Mouse (Mus musculus) liver, embryonic 14.5 days (tissue): Measurements from ENCODE around the gene Depdc7. TPM values are rescaled to one million over a fixed set of nuclear protein-coding genes. Genes with fewer than 3 reads are reported as not detected.

Source experiments
- ATAC-seq: fragments of 200-750 bp; cut with Nextera tagmentation; 2 replicates; pipeline ENCODE4 v1.8.0; 2017; ENCODE audit warnings: moderate number of reproducible peaks, mild to moderate bottlenecking, moderate library complexity; ENCODE audit not compliant: insufficient read depth
- DNase-seq, 3 experiments: peaks; one replicate each; pipeline ENCODE4 v3.0.0-alpha.2; 2012 to 2013; ENCODE audit warnings: low read depth in 3 of 3, low spot score in 3 of 3
- H3K27ac ChIP-seq: fragments of 300-500 bp; sonication (generic); 2 replicates; pipeline ENCODE4 v1.5.1; 2014; ENCODE audit warnings: moderate library complexity, mild to moderate bottlenecking, control low read depth, inconsistent platforms
- H3K27me3 ChIP-seq: fragments of 300-500 bp; sonication (generic); 2 replicates; pipeline ENCODE4 v1.6.1; 2014; ENCODE audit warnings: mild to moderate bottlenecking, low read length, moderate library complexity; ENCODE audit not compliant: control insufficient read depth, insufficient read depth
- H3K36me3 ChIP-seq: fragments of 300-500 bp; sonication (generic); replicated peaks from 2 replicates; pipeline ENCODE4 v1.6.1; 2014; ENCODE audit warnings: low read depth; ENCODE audit not compliant: control insufficient read depth, insufficient read depth
- H3K4me1 ChIP-seq, 2 experiments: fragments of 200-500 bp in 1 of 2; fragments of 300-500 bp in 1 of 2; sonication (generic) in 1 of 2; replicated peaks; 2 replicates each; pipeline ENCODE4 v1.6.1; 2012 to 2014; ENCODE audit warnings: antibody characterized with exemption in 1 of 2, inconsistent platforms in 1 of 2, low read length in 1 of 2; ENCODE audit not compliant: control insufficient read depth in 2 of 2, insufficient read depth in 2 of 2
- H3K4me2 ChIP-seq: fragments of 300-500 bp; sonication (generic); 2 replicates; pipeline ENCODE4 v1.6.1; 2014; ENCODE audit warnings: low read depth, mild to moderate bottlenecking, control low read depth, moderate library complexity
- H3K4me3 ChIP-seq, 2 experiments: fragments of 200-500 bp in 1 of 2; fragments of 300-500 bp in 1 of 2; sonication (generic) in 1 of 2; 2 replicates each; pipeline ENCODE4 v1.5.1; 2012 to 2014; ENCODE audit warnings: low read depth in 2 of 2, low read length in 2 of 2, mild to moderate bottlenecking in 2 of 2, control low read depth in 1 of 2, inconsistent platforms in 1 of 2, moderate library complexity in 1 of 2; ENCODE audit not compliant: insufficient read depth in 1 of 2
- H3K9ac ChIP-seq: fragments of 300-500 bp; sonication (generic); replicated peaks from 2 replicates; pipeline ENCODE4 v1.6.1; 2014; ENCODE audit warnings: mild to moderate bottlenecking, control low read depth, moderate library complexity
- H3K9me3 ChIP-seq: fragments of 300-500 bp; sonication (generic); 2 replicates; pipeline ENCODE4 v1.6.1; 2016; ENCODE audit warnings: low read length, mixed read lengths; ENCODE audit not compliant: control insufficient read depth
- CTCF ChIP-seq: IDR thresholded peaks from 2 replicates; pipeline ENCODE4 v1.5.1; 2016; ENCODE audit warnings: antibody characterized with exemption, low read depth, control low read depth
- EP300 ChIP-seq: IDR thresholded peaks from 2 replicates; pipeline ENCODE4 v1.6.1; 2016; ENCODE audit warnings: antibody characterized with exemption, low read depth
- WGBS: fragments of 180-500 bp; shearing (Covaris S2); extraction: QIAGEN DNeasy Blood & Tissue Kit; methylation state at CpG from one replicate; pipeline ENCODE4 v1.1.7; 2014; ENCODE audit not compliant: insufficient replicate concordance; 5-methylcytosine and 5-hydroxymethylcytosine counted together
- polyA plus RNA-seq, 2 experiments: library from polyadenylated mRNA; depleted of rRNA in 1 of 2; stranded (reverse) in 1 of 2; unstranded in 1 of 2; fragments of >200 nt; fragmentation: Nextera tagmentation in 1 of 2; extraction: Ambion mirVana in 1 of 2; gene quantifications; 2 replicates each; pipeline versions ENCODE4 v1.2.1 to v1.2.3; 2012 to 2014

The Depdc7 gene
- polyA plus RNA-seq, 2 experiments = 5.7 to 9.8 TPM

DNA sequence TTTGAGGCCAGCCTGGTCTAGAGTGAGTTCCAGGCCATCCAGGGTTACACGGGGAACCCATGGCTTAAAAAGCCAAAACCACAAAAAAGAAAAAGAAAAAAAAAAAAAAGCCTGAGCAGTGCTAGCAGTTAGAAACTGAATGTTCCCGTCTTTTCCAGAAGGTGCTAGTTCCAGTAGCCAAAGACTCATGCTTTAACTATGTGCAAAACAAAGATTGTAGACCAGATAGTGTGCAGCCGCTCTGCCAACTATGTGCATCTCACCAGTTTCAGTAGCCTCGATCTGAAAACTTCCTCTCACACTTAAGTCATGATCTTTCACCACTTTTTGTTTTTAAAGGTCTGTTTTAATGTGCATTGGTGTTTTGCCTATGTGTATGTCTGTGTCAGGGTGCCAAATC lies 24.9 kb downstream of the Depdc7 start:
- no peaks in the 10 kb centered on the region; the same call in 1 of the 2 replicates for H3K27me3 ChIP-seq
- H3K9me3 ChIP-seq = no peaks in the 10 kb centered on the region
- H3K27ac ChIP-seq = no peak overlapping the region
- no peaks in the 10 kb centered on the region for H3K36me3 ChIP-seq
- no peak overlapping the region for H3K4me3 ChIP-seq
- no peak overlapping the region for H3K9ac ChIP-seq
- no peak for TF ChIP-seq EP300
- no peak for TF ChIP-seq CTCF
- H3K4me2 ChIP-seq = no peak overlapping the region
- no peaks in the 10 kb centered on the region for H3K4me1 ChIP-seq
- no peak for ATAC-seq
- no peak for DNase-seq
- WGBS = 48% methylated on average over 4 of the region's 4 CpGs

GRCm38 (mm10) chr2:104717231-104717735 lies 25.4 kb downstream of the Depdc7 start:
- no peak overlapping the region for H3K4me3 ChIP-seq
- H3K4me2 ChIP-seq = no peak overlapping the region
- WGBS = 61% methylated on average over 2 of the region's 2 CpGs
- no peaks in the 10 kb centered on the region for H3K36me3 ChIP-seq
- H3K9ac ChIP-seq = no peak overlapping the region
- no peak overlapping the region for H3K27ac ChIP-seq
- H3K4me1 ChIP-seq = 0 out of 4 replicates have a peak, but pooled peaks cover 0 to 1% of the 10 kb centered on the region in 2 experiments
- no peak for TF ChIP-seq EP300
- no peak for TF ChIP-seq CTCF
- no peak for ATAC-seq
- H3K27me3 ChIP-seq = peaks cover 5% of the 10 kb centered on the region; the same call in 1 of the 2 replicates
- H3K9me3 ChIP-seq = no peaks in the 10 kb centered on the region
- DNase-seq = no peak

- WGBS = 64% methylated on average over 4 of the region's 4 CpGs
- H3K27me3 ChIP-seq = peaks cover 15% of the 10 kb centered on the region
- TF ChIP-seq EP300 (no peak), CTCF (no peak)
- DNase-seq = no peak
- no peak within 1 kb of the TSS for H3K9ac ChIP-seq
- H3K4me1 ChIP-seq = 0 out of 4 replicates have a peak, but pooled peaks cover 0 to 1% of the 10 kb centered on the region in 2 experiments
- no peak within 1 kb of the TSS for H3K4me3 ChIP-seq
- no peak for ATAC-seq
- H3K36me3 ChIP-seq = no peaks in the 10 kb centered on the region
- H3K27ac ChIP-seq = no peak within 1 kb of the TSS
- no peaks in the 10 kb centered on the region for H3K9me3 ChIP-seq
- no peak within 1 kb of the TSS for H3K4me2 ChIP-seq
These were observed 26.4 kb downstream of the Depdc7 start, which contains the start of gene Pin1rt1 for GRCm38 (mm10) chr2:104716279-104716678. Pin1rt1 (minus strand) TSS chr2:104716379.

DNA sequence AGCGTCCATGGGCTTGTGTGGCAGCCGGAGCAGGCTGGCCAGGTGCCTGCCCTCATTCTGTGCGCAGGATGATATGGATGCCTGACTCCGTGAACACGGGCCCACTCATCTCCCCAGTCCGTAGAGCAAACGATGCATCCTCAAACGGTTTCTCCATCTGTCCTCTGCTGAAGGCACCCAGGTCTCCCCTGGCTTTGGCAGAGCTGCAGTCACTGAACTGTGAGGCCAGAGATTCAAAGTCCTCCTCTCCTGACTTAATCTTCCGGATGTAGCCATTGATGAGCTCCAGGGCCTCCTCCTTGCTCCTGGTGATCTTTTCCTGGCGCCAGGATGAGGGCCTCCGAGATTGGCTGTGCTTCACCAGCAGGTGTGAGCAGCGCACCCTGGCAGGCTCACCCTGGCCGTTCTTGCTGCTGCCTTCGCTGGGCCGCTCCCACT lies 28.4 kb downstream of the Depdc7 start:
- DNase-seq = no peak
- no peak for TF ChIP-seq EP300
- TF ChIP-seq CTCF = no peak
- Histone ChIP-seq H3K4me3 (no peak overlapping the region), H3K9me3 (no peaks in the 10 kb centered on the region), H3K27ac (no peak overlapping the region), H3K27me3 (peaks cover 22% of the 10 kb centered on the region), H3K4me2 (no peak overlapping the region), H3K9ac (no peak overlapping the region), H3K4me1 (peaks cover 0 to 5% of the 10 kb centered on the region in 2 experiments; a peak in 1 of 4 replicates), H3K36me3 (no peaks in the 10 kb centered on the region)
- ATAC-seq = no peak
- WGBS = 64% methylated on average over 15 of the region's 15 CpGs

- TF ChIP-seq EP300 (no peak), CTCF (no peak)
- DNase-seq (no peak), ATAC-seq (no peak)
- Histone ChIP-seq H3K4me3 (peak overlapping the region; percentile 70 to 76), H3K9ac (peak overlapping the region; percentile 60), H3K9me3 (no peaks in the 10 kb centered on the region), H3K27me3 (peaks cover 22% of the 10 kb centered on the region), H3K36me3 (no peaks in the 10 kb centered on the region), H3K27ac (no peak overlapping the region), H3K4me1 (peaks cover 0 to 5% of the 10 kb centered on the region in 2 experiments; a peak in 1 of 4 replicates), H3K4me2 (peak overlapping the region; percentile 69)
- WGBS = 6% methylated on average over 7 of the region's 7 CpGs
These were observed 30.2 kb downstream of the Depdc7 start for GRCm38 (mm10) chr2:104712486-104712809.
